Mouse (Mus musculus): Measurements from ENCODE around the gene Trim67.

DNA sequence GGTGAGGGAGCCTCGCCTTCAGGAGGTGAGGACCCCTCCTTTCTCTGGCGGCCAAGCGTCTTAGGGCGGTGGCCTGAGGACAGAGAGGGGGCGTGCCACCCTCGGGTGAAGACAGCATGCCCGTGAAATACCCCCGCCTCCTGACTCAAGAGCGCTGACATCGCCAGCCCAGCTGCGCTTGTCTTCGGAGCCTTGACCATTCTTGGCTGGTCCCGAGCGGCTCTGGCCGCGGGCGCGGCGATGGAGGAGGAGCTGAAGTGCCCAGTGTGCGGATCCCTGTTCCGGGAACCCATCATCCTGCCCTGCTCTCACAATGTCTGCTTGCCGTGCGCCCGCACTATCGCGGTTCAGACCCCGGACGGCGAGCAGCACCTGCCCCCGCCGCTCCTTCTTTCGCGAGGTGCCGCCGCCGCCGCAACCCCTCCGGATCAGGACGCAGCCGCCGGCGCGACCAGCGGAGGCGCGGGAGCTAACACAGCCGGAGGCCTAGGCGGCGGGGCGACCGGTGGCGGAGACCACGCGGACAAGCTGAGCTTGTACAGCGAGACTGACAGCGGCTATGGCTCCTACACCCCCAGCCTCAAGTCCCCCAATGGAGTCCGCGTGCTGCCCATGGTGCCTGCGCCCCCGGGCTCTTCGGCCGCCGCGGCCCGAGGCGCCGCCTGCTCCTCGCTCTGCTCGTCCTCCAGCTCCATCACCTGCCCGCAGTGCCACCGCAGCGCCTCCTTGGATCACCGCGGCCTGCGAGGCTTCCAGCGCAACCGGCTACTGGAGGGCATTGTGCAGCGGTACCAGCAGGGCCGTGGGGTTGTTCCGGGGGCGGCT is 981 bp downstream of the Trim67 start:
- no peak for TF ChIP-seq CTCF (conservative IDR thresholded peaks at IDR 0.05; ENCODE audit: insufficient read depth, insufficient read length, low read depth, low read length)
- TF ChIP-seq POLR2A (IDR thresholded peaks at IDR 0.05; ENCODE audit: low read depth, low read length), result no peak

All from kidney, adult 2 months (tissue).